Mouse (Mus musculus) midbrain, embryonic 13.5 days (tissue): ENCODE measurements at regions not wholly inside any gene's neighbourhood (a gene's known extent, or its start where the extent isn't known, plus 50 kb on each side); places are given as distances from the start of the nearest gene placed in this dataset.

Experiments used
- ATAC-seq: fragments of 200-750 bp; cut with Nextera tagmentation; 2 replicates; pipeline ENCODE4 v1.8.0; 2017; ENCODE audit warnings: mild to moderate bottlenecking, moderate TSS enrichment, moderate library complexity
- H3K27ac ChIP-seq: fragments of 300-500 bp; sonication (generic); 2 replicates; pipeline ENCODE4 v1.5.1; 2015; ENCODE audit warnings: inconsistent platforms, mild to moderate bottlenecking, moderate library complexity
- H3K27me3 ChIP-seq: fragments of 300-500 bp; sonication (generic); 2 replicates; pipeline ENCODE4 v1.6.1; 2015; ENCODE audit warnings: mild to moderate bottlenecking, inconsistent platforms
- H3K36me3 ChIP-seq: fragments of 300-500 bp; sonication (generic); 2 replicates; pipeline ENCODE4 v1.6.1; 2015; ENCODE audit warnings: mild to moderate bottlenecking, inconsistent platforms
- H3K4me1 ChIP-seq: fragments of 300-500 bp; sonication (generic); replicated peaks from 2 replicates; pipeline ENCODE4 v1.6.1; 2015; ENCODE audit warnings: inconsistent platforms
- H3K4me2 ChIP-seq: fragments of 300-500 bp; sonication (generic); replicated peaks from 2 replicates; pipeline ENCODE4 v1.6.1; 2015; ENCODE audit warnings: moderate library complexity, mild to moderate bottlenecking, inconsistent platforms
- H3K4me3 ChIP-seq: fragments of 300-500 bp; sonication (generic); replicated peaks from 2 replicates; pipeline ENCODE4 v1.5.1; 2015; ENCODE audit warnings: mild to moderate bottlenecking, inconsistent platforms
- H3K9ac ChIP-seq: fragments of 300-500 bp; sonication (generic); replicated peaks from 2 replicates; pipeline ENCODE4 v1.6.1; 2015; ENCODE audit warnings: mild to moderate bottlenecking, inconsistent platforms
- H3K9me3 ChIP-seq: fragments of 300-500 bp; sonication (generic); 2 replicates; pipeline ENCODE4 v1.6.1; 2016; ENCODE audit warnings: mild to moderate bottlenecking, inconsistent platforms
- WGBS: fragments of 180-500 bp; shearing (Covaris S2); methylation state at CpG from one replicate; pipeline ENCODE4 v1.1.7; 2015; 5-methylcytosine and 5-hydroxymethylcytosine counted together

- no peaks in the 10 kb centered on the region for H3K27me3 ChIP-seq
- H3K4me1 ChIP-seq, result peaks cover 10% of the 10 kb centered on the region
- no peak for ATAC-seq
- H3K9me3 ChIP-seq, result no peaks in the 10 kb centered on the region
- peak overlapping the region; percentile 24 for H3K4me3 ChIP-seq
- H3K36me3 ChIP-seq, result no peaks in the 10 kb centered on the region
- peak overlapping the region; percentile 51 for H3K4me2 ChIP-seq
- 7% methylated on average over 6 of the region's 6 CpGs for WGBS
- no peak overlapping the region for H3K27ac ChIP-seq
- H3K9ac ChIP-seq, result peak overlapping the region; percentile 28; the same call in 1 of the 2 replicates
Measured at GRCm38 (mm10) chr12:25703023-25703400, 606.1 kb upstream of the Id2 start.

GRCm38 (mm10) chr12:25702176-25703022, 605.5 kb upstream of the Id2 start:
- peak overlapping the region; percentile 24 for H3K4me3 ChIP-seq
- H3K4me2 ChIP-seq, result peak overlapping the region; percentile 51
- no peaks in the 10 kb centered on the region for H3K9me3 ChIP-seq
- H3K27me3 ChIP-seq, result no peaks in the 10 kb centered on the region
- no peak overlapping the region for H3K27ac ChIP-seq
- 7% methylated on average over 21 of the region's 21 CpGs for WGBS
- H3K9ac ChIP-seq, result peak overlapping the region; percentile 28; the same call in 1 of the 2 replicates
- peaks cover 10% of the 10 kb centered on the region for H3K4me1 ChIP-seq
- no peaks in the 10 kb centered on the region for H3K36me3 ChIP-seq
- ATAC-seq, result peak; percentile 86

GRCm38 (mm10) chr12:25687063-25687462, 590.1 kb upstream of the Id2 start:
- Histone ChIP-seq H3K27me3 (no peaks in the 10 kb centered on the region), H3K27ac (no peak overlapping the region)

GRCm38 (mm10) chr12:25676631-25677030, 579.7 kb upstream of the Id2 start:
- WGBS, result 93% methylated on average over 11 of the region's 11 CpGs
- Histone ChIP-seq H3K4me3 (no peak overlapping the region), H3K36me3 (no peaks in the 10 kb centered on the region), H3K4me1 (no peaks in the 10 kb centered on the region), H3K27ac (no peak overlapping the region), H3K9me3 (no peaks in the 10 kb centered on the region), H3K4me2 (no peak overlapping the region), H3K27me3 (no peaks in the 10 kb centered on the region), H3K9ac (no peak overlapping the region)
- ATAC-seq, result no peak

More at GRCm38 (mm10) chr12:25687063-25687462, 590.1 kb upstream of the Id2 start:
- Histone ChIP-seq H3K4me3 (no peak overlapping the region), H3K9me3 (no peaks in the 10 kb centered on the region), H3K9ac (no peak overlapping the region), H3K36me3 (no peaks in the 10 kb centered on the region), H3K4me1 (no peaks in the 10 kb centered on the region), H3K4me2 (no peak overlapping the region)
- no peak for ATAC-seq

- Histone ChIP-seq H3K4me1 (no peaks in the 10 kb centered on the region), H3K27me3 (no peaks in the 10 kb centered on the region), H3K9ac (no peak overlapping the region), H3K4me2 (no peak overlapping the region), H3K27ac (no peak overlapping the region), H3K4me3 (no peak overlapping the region), H3K9me3 (no peaks in the 10 kb centered on the region), H3K36me3 (no peaks in the 10 kb centered on the region)
- ATAC-seq, result no peak
- 95% methylated on average over 11 of the region's 11 CpGs for whole genome bisulfite sequencing
Measured at GRCm38 (mm10) chr12:25668336-25668735, 571.4 kb upstream of the Id2 start.

- Histone ChIP-seq H3K4me1 (no peaks in the 10 kb centered on the region), H3K36me3 (no peaks in the 10 kb centered on the region), H3K4me3 (no peak overlapping the region), H3K27ac (no peak overlapping the region), H3K9ac (no peak overlapping the region), H3K27me3 (no peaks in the 10 kb centered on the region), H3K9me3 (no peaks in the 10 kb centered on the region), H3K4me2 (no peak overlapping the region)
- 95% methylated on average over 5 of the region's 5 CpGs for WGBS
- no peak for ATAC-seq
Measured at GRCm38 (mm10) chr12:25654456-25654855, 557.5 kb upstream of the Id2 start.

GRCm38 (mm10) chr12:25650237-25650636, 553.3 kb upstream of the Id2 start:
- H3K27me3 ChIP-seq, result no peaks in the 10 kb centered on the region
- H3K4me1 ChIP-seq, result no peaks in the 10 kb centered on the region
- no peak overlapping the region for H3K9ac ChIP-seq
- H3K27ac ChIP-seq, result no peak overlapping the region
- H3K36me3 ChIP-seq, result no peaks in the 10 kb centered on the region
- H3K9me3 ChIP-seq, result no peaks in the 10 kb centered on the region
- H3K4me2 ChIP-seq, result no peak overlapping the region
- no peak overlapping the region for H3K4me3 ChIP-seq
- ATAC-seq, result no peak
- WGBS, result 80% methylated on average over 3 of the region's 3 CpGs

GRCm38 (mm10) chr12:25628081-25628480, 531.1 kb upstream of the Id2 start:
- Histone ChIP-seq H3K4me2 (no peak overlapping the region), H3K4me3 (no peak overlapping the region), H3K9ac (no peak overlapping the region), H3K9me3 (no peaks in the 10 kb centered on the region), H3K27me3 (no peaks in the 10 kb centered on the region), H3K27ac (no peak overlapping the region), H3K36me3 (no peaks in the 10 kb centered on the region), H3K4me1 (no peaks in the 10 kb centered on the region)
- ATAC-seq, result no peak

GRCm38 (mm10) chr12:25625858-25626257, 528.9 kb upstream of the Id2 start:
- Histone ChIP-seq H3K4me2 (no peak overlapping the region), H3K4me1 (no peaks in the 10 kb centered on the region), H3K4me3 (no peak overlapping the region), H3K27ac (no peak overlapping the region), H3K9me3 (no peaks in the 10 kb centered on the region), H3K9ac (no peak overlapping the region), H3K27me3 (no peaks in the 10 kb centered on the region), H3K36me3 (no peaks in the 10 kb centered on the region)
- no peak for ATAC-seq
- WGBS, result 48% methylated on average over 1 of the region's 1 CpGs

GRCm38 (mm10) chr12:25623449-25623848, 526.5 kb upstream of the Id2 start:
- Histone ChIP-seq H3K36me3 (no peaks in the 10 kb centered on the region), H3K27ac (no peak overlapping the region), H3K4me1 (no peaks in the 10 kb centered on the region), H3K27me3 (no peaks in the 10 kb centered on the region), H3K4me2 (no peak overlapping the region), H3K9me3 (no peaks in the 10 kb centered on the region), H3K9ac (no peak overlapping the region), H3K4me3 (no peak overlapping the region)
- no peak for ATAC-seq
- WGBS, result 94% methylated on average over 2 of the region's 2 CpGs

GRCm38 (mm10) chr12:25621142-25621541, 524.2 kb upstream of the Id2 start:
- no peak overlapping the region for H3K9ac ChIP-seq
- no peaks in the 10 kb centered on the region for H3K27me3 ChIP-seq
- no peak overlapping the region for H3K4me3 ChIP-seq
- no peak for ATAC-seq
- H3K9me3 ChIP-seq, result no peaks in the 10 kb centered on the region
- no peak overlapping the region for H3K4me2 ChIP-seq
- no peaks in the 10 kb centered on the region for H3K36me3 ChIP-seq
- H3K4me1 ChIP-seq, result no peaks in the 10 kb centered on the region
- 95% methylated on average over 2 of the region's 2 CpGs for WGBS
- no peak overlapping the region for H3K27ac ChIP-seq

GRCm38 (mm10) chr12:25617521-25617920, 520.6 kb upstream of the Id2 start:
- 77% methylated on average over 5 of the region's 5 CpGs for WGBS
- no peaks in the 10 kb centered on the region for H3K27me3 ChIP-seq
- H3K9ac ChIP-seq, result no peak overlapping the region
- ATAC-seq, result no peak
- H3K9me3 ChIP-seq, result no peaks in the 10 kb centered on the region
- H3K4me1 ChIP-seq, result no peaks in the 10 kb centered on the region
- no peak overlapping the region for H3K27ac ChIP-seq
- H3K4me2 ChIP-seq, result no peak overlapping the region
- H3K36me3 ChIP-seq, result no peaks in the 10 kb centered on the region
- H3K4me3 ChIP-seq, result no peak overlapping the region

GRCm38 (mm10) chr12:25615377-25615776, 518.4 kb upstream of the Id2 start:
- Histone ChIP-seq H3K27me3 (no peaks in the 10 kb centered on the region), H3K4me2 (no peak overlapping the region), H3K9me3 (no peaks in the 10 kb centered on the region), H3K4me3 (no peak overlapping the region), H3K36me3 (no peaks in the 10 kb centered on the region), H3K9ac (no peak overlapping the region), H3K4me1 (no peaks in the 10 kb centered on the region), H3K27ac (no peak overlapping the region)
- no peak for ATAC-seq
- WGBS, result 75% methylated on average over 3 of the region's 3 CpGs
